Mouse (Mus musculus) heart, postnatal 25 days (tissue): Measurements from ENCODE around the gene Mex3b. TPM values are rescaled to one million over a fixed set of nuclear protein-coding genes. Genes with fewer than 3 reads are reported as not detected.

Experiments
- DNase-seq: peaks from one replicate; pipeline ENCODE4 v3.0.0; 2022; ENCODE audit warnings: low spot score
- intact Hi-C: fragments of 180-260 bp; cut with DNase I; formaldehyde crosslinking; loops from one replicate; pipeline ENCODE4 v1.15.1; 2025
- total RNA-seq, 2 experiments: library from RNA; stranded (reverse); gene quantifications; 2 replicates each; pipeline ENCODE4 v1.2.3; 2021

The Mex3b gene
- total RNA-seq, 2 experiments from 2014 or later, result 1.6 to 2.5 TPM

DNA sequence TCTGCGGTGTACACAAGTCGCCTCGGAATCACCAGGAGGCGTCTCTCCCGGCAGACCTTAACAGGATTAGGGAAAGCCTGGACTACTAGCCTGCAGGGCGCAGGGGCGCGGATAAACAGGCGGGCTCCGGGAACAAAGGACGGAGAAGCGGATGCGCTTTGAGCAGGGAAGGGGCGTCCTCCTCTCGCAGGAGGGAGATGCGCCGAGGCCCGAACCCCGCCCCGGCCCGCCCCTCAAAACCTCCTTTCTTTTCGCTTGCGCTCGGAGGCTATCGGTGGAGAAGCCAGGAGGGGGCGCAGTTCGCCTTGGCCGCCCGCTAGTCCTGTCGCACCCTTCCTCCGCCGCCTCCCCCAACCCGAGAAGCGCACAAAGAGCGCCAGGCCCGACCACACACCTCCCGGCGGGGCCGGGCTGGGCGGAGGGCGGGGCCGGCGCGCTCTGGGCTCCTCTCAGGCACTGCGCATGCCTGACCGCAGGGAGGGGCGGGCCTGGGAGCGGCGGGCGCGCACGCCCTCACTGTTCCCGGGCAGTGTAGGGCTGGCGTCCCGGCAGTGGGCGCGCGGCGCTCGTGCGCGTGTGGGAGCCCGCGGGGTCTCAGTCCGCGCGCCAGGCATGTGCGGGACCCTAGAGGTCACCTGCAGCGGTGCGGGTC lies 1.2 kb upstream of the Mex3b start:
- peak; percentile 96 for DNase-seq
- intact Hi-C loops, result loop anchor here (2.0 to 10.0 kb wide), 3 partner anchors 151 to 1019 kb away; partner anchors contain the start of genes Mesd and Tlnrd1

DNA sequence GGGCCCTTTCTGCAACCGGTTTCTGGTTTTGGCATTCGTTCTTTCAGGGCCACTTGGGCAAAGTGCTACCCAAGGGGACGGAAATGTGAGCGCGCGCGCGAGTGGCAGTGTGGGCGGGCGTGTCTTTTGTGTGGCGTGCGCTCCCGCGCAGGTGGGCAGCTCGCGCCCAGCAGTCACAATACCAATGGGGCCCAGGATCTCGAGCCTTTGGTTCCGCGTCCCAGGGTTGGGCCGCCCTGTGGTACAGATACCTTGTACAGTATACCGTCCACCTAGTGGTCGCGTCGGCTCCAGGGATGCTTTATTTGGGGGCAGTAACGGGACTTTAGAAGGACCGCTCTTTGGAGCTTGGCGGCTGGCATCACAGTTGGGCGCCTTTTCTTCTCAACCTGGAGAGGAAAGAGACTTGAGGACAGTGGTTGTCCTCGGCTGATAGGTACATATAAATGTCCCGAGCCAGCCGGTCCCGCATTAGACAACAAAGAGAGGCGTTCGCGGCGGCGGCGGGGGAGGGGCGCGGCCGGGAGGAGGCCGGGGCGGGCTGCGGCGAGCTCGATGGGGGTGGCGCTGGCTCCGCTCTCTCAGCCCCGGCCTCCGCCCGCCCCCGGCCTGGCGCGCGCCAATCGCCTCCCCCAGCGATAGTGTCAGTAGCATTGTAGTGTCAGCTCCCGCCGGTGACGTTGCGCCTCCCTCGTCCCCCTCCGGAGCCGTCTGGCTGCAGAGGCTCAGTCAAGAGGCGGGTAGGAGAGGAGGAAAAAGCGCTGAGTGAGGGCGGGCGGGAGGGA lies 455 bp upstream of the Mex3b start:
- DNase-seq, result peak; percentile 91
- intact Hi-C loops, result loop anchor here (2.0 to 10.0 kb wide), 2 partner anchors 684 to 1018 kb away; partner anchors contain the start of genes Mesd and Tlnrd1

DNA sequence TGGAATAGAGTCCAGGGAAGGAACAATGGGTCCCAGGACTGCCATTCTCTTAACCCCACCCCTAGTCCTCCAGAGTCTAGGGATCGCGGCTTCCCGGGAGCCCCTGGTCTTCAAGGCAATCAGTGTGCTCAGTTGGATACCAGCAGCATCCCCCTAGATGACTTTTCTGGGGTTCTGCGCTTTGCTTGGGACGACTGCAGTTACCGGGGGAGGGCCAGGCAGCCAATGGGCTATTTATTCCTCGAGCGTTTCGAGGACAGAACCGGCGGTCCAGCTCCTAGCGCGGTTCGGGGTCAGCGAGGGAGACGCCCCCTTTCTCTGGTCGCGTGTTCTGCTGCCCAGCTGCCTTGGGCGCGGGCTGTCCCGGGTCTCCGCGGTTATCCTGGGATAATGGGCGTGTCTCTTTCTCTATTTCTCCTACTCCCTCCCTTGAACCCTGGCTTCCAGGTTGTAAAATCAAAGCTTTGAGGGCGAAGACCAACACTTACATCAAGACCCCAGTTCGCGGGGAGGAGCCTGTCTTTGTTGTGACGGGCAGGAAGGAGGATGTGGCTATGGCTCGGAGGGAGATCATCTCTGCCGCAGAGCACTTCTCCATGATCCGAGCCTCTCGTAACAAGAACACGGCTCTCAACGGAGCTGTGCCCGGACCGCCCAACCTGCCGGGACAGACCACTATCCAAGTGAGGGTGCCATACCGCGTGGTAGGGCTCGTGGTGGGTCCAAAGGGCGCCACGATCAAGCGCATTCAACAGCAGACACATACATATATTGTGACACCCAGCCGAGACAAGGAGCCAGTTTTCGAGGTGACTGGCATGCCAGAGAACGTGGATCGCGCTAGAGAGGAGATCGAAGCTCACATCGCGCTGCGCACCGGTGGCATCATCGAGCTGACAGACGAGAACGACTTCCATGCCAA lies 1.4 kb downstream of the Mex3b start:
- intact Hi-C loops, result loop anchor here (10.0 kb wide), 1 partner anchor 1016 kb away; the partner anchor contains the start of genes Mesd and Tlnrd1
- DNase-seq, result no peak

DNA sequence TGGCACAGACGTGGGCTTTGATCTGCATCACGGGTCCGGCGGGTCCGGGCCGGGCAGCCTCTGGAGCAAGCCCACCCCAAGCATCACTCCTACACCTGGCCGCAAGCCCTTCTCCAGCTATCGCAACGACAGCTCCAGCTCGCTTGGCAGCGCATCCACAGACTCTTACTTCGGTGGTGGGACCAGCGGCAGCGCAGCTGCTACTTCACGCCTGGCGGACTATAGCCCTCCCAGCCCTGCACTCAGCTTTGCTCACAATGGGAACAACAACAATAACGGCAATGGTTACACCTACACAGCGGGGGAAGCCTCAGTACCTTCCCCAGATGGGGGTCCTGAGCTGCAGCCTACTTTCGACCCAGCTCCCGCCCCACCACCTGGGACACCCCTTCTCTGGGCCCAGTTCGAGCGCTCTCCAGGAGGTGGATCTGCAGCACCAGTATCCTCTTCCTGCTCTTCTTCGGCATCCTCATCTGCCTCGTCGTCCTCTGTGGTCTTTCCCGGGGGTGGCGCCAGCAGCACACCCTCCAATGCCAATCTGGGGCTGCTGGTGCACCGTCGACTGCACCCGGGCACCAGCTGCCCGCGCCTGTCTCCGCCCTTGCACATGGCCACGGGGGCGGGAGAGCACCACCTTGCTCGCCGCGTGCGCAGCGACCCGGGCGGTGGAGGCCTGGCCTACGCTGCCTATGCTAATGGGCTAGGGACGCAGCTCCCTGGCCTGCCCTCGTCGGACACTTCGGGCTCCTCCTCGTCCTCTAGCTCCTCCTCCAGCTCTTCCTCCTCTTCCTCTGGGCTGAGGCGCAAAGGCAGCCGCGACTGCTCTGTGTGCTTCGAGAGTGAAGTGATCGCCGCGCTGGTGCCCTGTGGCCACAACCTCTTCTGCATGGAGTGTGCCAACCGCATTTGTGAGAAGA lies 2.4 kb downstream of the Mex3b start:
- DNase-seq, result peak; percentile 6
- intact Hi-C loops, result loop anchor here (10.0 kb wide), 1 partner anchor 1015 kb away; the partner anchor contains the start of genes Mesd and Tlnrd1

DNA sequence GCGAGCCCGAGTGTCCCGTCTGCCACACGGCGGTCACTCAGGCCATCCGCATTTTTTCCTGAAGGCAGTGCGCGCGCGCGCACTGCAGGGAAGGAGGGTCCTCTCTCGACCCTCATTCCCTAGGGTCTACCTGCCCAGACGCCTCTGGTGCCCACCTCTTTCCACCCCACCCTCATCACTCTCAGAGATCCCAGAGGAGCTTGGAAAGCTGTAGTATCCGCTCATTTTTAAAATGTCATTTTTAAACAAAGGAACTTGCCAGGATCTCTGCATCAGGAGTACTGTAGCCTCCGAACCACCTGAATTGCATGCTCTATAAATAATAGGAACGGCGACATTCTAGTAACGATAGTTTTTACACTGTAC lies 3.0 kb downstream of the Mex3b start:
- no peak for DNase-seq
- intact Hi-C loops, result no loop called here

DNA sequence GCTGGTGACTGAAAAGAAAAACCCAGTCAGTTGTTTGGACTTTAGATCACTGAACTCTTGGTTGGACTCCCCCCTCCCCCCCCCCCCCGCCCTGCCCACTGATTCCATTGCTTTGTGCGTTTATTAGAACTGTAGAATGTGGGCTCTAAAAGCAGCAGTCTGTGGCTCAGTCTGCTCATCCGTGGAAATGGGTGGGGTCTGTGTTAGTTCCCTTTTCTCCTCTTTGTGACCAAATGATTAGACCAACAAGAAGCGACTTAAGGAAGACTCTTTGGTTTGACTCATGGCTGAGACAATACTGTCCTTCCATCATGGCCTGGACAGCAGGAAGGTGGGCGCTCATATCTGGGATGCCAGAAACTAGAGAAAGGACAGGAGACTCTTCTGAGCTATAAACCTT lies 9.4 kb downstream of the Mex3b start:
- intact Hi-C loops, result no loop called here
- DNase-seq, result no peak

DNA sequence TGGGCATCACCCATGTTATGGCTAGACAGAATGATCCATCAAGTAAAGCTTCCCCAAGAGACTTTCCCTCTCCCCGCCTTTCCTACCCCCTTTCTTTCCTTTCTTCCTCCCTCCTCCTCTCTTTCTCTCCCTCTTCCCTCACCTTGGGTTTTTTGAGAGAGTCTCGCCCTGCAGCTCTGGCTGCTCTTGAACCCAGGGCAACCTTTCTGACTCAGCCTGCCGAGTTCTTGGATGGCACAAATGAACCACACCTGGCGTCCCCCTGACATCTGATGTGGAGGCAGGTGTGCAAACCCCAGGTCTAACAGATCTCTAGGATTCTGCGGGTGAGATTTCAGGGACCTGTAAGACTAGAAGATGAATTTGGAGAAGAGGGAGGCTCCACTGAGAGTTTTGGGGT lies 12.9 kb downstream of the Mex3b start:
- intact Hi-C loops, result no loop called here

DNA sequence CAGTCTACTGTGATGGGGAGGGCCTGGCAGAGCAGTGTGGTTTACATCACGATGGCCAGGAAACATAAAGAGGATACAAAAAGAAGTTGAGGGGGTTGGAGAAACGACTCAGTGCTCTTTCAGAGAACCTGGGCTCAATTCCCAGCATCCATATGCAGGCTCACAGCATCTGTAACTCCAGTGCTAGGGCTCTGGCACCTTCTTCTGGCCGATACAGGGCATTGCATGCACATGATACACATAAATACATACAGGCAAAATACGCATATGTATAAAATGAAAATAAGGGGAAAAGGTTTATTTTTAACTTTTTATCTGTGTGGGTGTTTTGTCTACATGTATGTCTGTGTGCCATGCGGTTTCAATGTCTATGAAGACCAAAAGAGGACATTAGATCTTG lies 13.6 kb downstream of the Mex3b start:
- no peak for DNase-seq
- intact Hi-C loops, result no loop called here

More for the DNA sequence above, 12.9 kb downstream of the Mex3b start:
- no peak for DNase-seq

DNA sequence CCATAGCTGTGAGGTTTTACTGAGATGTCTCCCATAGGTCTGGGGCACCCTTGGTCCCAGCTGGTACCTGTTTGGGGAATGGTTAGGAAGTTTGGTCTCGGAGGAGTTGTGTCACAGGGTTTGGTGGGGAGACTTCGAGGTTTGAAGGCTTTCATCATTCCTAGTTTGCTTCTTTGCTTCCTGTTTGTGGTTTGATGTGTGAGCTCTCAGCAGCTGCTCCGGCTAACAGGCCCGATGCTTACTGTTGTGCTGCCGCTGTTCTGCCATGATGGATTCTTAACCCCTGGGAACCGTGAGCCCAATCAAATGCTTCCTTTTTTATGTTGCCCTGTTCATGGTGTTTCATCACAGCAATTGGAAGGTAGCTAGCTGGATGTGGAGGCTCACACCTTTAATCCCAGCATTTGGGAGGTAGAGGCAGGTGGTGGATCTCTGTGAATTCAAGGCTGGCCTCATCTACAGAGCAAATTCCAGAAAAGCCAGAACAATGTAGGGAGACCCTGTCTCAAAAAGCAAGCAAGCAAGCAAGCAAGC lies 23.3 kb downstream of the Mex3b start:
- intact Hi-C loops, result no loop called here
- DNase-seq, result no peak

DNA sequence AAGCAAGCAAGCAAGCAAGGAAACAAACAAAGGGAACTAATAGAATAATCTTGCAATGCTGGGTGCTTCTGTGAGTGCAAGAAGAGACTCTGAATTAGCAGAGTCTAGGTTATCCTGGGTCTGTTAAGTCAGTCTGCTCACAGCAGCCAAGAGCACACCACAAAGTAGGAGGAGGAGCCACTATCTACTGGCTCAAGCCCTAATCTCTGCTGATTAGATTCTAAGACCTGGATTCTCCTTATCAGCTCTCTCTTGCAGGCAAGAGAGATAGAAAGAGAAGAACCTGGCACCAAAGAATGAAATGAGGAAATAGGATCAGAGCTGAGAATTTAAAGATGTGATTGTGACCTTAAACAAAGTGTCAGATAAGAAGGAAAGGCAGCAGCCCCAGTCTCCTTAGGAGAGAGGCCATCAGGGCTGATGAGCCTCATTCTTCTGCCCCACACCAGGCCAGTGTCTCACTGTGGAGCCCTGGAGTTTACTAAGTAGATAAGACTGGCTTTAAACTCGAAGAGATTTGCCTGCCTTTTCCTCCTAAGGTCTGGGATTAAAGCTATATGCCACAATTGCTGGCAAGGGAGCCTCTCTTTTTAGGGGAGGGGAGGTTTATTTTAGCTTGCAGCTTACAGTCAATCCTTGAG lies 23.9 kb downstream of the Mex3b start:
- intact Hi-C loops, result no loop called here
- DNase-seq, result no peak

DNA sequence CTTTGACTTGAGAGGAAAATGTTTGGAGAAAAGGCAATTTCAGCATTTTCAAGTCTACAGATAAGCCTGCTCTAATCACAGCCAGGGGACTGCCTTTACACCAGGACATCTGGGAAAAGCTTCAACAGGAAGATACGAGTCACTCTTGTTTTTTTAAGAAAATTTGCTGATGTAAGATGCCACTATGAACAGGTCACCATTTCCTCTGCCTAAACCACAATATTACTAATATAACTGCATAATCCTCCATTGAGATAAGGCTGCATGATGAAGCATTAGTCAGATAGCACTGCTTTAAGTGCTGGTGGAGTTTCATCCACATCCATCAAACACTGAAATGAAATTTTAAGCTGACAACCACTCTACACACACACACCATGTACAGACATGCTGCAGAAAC lies 27.2 kb downstream of the Mex3b start:
- intact Hi-C loops, result no loop called here
- no peak for DNase-seq

DNA sequence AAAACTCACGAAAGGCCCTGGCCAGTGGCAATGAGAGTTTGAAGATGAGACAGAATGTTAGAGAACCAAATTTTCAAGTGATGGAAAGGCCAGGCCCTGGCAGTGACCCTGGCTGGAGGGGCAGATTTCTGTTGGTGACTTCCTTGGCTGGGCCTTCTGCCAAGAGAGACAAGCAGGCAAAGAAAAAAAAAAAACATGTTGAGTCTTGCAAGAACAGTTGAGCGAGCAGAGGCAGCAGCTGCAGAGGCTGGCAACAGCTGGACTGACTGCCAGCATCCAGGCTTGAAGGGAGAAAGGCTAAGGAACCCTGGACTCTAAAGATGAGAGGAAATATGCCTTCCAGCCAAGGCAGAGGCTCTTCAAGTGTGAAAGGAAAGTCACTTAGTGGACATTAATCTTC lies 28.5 kb downstream of the Mex3b start:
- DNase-seq, result no peak

DNA sequence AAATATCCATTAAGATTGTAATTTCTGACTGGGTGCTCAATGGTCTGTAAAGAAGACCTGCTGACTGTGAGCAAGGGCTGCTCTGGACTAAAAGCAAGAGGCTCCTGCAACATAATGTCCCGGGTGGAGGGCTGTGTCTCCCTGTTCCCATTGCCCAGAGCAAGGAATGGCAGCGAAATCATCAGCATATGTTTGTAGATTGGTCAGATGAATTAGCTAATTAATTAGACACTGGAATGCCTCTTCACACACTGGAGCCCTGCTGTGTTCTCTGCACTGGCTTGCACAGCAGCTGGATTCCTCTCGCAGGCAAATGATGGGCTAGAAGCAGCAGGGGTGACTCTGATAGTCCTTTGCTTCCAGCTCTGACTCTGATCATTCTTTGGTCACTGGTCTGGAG lies 29.6 kb downstream of the Mex3b start:
- DNase-seq, result no peak
- intact Hi-C loops, result no loop called here

More for the DNA sequence above, 28.5 kb downstream of the Mex3b start:
- intact Hi-C loops, result no loop called here

DNA sequence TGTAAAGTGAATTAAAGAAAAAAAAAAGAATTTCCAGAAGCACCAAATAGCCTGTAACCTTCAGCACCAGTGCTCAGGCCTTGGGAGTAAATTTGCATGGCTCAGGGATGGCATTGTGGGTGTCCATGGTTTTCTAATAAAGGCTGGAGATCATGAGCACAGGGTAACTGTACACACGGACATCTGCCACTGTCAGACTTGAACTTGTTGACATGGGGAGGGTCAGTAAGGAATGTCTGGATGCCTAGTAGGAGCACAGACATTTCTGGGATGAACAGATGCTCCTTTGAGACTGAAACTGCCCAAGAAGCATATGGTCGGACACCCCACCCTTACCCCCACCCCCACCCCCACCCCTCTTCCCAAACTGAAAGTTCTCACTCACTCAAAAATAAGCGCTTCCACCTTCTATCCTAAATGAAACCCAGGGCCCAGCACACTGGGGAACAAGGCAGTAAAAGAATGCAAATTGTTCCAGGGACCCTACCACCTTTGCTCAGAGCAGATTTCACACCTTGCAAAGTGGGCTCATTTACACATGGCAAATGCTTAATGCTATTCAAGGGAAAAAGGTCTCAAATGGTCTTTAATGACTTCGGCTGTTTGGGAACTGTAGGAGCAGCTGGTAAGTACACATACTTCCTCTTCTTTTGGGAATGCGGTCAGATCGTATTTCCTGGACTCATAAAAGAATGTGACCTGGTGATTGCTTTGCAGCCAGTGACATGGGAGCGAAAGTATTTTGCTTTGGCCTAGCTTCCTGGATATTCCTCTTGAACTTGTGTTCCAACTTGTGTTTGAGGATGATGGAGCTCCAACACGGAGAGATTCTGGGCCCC lies 32.5 kb downstream of the Mex3b start:
- DNase-seq, result no peak
- intact Hi-C loops, result no loop called here

DNA sequence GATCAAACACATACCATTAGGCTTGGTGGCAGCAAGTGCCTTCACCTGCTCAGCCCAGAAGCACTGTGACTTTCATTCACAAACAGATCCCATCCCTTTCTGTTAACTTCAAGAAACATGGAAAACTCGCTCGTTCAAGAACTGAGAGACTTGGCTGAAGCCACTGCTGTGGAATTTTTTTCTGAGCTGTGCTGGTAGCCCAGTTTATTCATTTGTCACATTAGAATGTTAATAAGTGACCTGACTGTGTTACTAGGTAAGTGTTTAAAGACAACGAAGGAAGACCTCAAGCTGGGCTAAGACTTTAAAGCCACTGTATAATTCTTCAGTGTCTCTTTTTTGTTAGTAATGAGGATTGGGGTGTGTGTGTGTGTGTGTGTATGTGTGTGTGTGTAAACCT lies 35.9 kb downstream of the Mex3b start:
- DNase-seq, result no peak

DNA sequence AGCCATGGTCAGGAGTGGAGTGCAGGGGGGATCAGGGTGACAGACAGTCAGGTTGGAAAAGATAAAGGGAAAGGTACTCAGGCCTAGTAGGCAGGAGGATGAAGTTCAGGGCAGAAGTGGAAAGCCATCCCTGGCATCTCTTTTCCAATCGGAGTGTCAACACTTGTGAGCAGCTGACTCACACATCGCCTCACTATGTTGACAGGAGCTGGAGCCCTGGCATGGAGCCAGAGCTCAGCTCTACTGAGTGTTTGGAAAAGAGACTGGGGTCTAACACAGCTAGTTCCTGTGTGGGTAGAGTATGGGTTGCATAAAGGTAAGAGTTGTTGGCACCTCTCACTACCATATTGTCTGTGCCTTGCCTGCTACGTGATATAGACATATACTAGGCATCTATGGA lies 38.4 kb downstream of the Mex3b start:
- intact Hi-C loops, result no loop called here
- DNase-seq, result no peak

More for the DNA sequence above, 35.9 kb downstream of the Mex3b start:
- intact Hi-C loops, result no loop called here

DNA sequence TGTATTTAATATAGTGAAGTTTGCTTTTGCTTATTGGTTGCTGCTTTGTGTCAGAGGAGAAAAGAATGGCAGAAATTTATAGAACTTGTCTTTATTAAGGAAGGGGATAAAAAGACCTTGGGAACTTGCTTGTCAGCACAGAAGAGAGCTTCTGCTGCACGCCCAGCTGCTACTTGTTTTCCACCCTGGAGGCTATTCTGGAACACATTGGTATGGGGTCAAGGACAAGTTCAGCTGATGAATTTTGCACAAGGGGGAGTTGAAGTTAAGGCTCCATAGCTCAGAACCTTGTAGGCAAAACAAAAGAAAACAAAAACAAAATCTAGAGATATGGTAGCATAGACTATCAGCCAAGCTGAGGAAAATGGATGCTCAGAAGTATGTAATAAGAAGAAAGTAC lies 39.9 kb downstream of the Mex3b start:
- intact Hi-C loops, result no loop called here
- no peak for DNase-seq
